Mouse (Mus musculus) forebrain, embryonic 13.5 days (tissue): ENCODE measurements around the gene Camkk2. TPM values are rescaled to one million over a fixed set of nuclear protein-coding genes. Genes with fewer than 3 reads are reported as not detected.
A peak's percentile ranks its signal among the peaks of the same experiment; 100 is the strongest.

Source experiments
- ATAC-seq: fragments of 200-750 bp; cut with Nextera tagmentation; 2 replicates; pipeline ENCODE4 v1.8.0; 2017
- H3K27ac ChIP-seq: fragments of 300-500 bp; sonication (generic); 2 replicates; pipeline ENCODE4 v1.5.1; 2015; ENCODE audit warnings: inconsistent platforms, mild to moderate bottlenecking, moderate library complexity
- H3K27me3 ChIP-seq: fragments of 300-500 bp; sonication (generic); 2 replicates; pipeline ENCODE4 v1.6.1; 2015; ENCODE audit warnings: mild to moderate bottlenecking, inconsistent platforms
- H3K36me3 ChIP-seq: fragments of 300-500 bp; sonication (generic); 2 replicates; pipeline ENCODE4 v1.6.1; 2015; ENCODE audit warnings: mild to moderate bottlenecking, inconsistent platforms; ENCODE audit not compliant: poor library complexity, severe bottlenecking
- H3K4me1 ChIP-seq: fragments of 300-500 bp; sonication (generic); 2 replicates; pipeline ENCODE4 v1.6.1; 2015; ENCODE audit warnings: inconsistent platforms
- H3K4me2 ChIP-seq: fragments of 300-500 bp; sonication (generic); 2 replicates; pipeline ENCODE4 v1.6.1; 2015; ENCODE audit warnings: inconsistent platforms, mild to moderate bottlenecking, moderate library complexity
- H3K4me3 ChIP-seq: fragments of 300-500 bp; sonication (generic); 2 replicates; pipeline ENCODE4 v1.5.1; 2015; ENCODE audit warnings: mild to moderate bottlenecking, inconsistent platforms
- H3K9ac ChIP-seq: fragments of 300-500 bp; sonication (generic); 2 replicates; pipeline ENCODE4 v1.6.1; 2015; ENCODE audit warnings: mild to moderate bottlenecking, inconsistent platforms
- H3K9me3 ChIP-seq: fragments of 300-500 bp; sonication (generic); replicated peaks from 2 replicates; pipeline ENCODE4 v1.6.1; 2016; ENCODE audit warnings: inconsistent platforms
- WGBS: fragments of 180-500 bp; shearing (Covaris S2); methylation state at CpG from one replicate; pipeline ENCODE4 v1.1.7; 2015; 5-methylcytosine and 5-hydroxymethylcytosine counted together
- polyA plus RNA-seq: library from polyadenylated mRNA; unstranded; fragments of >200 nt; fragmentation: Nextera tagmentation; extraction: Ambion mirVana; gene quantifications from 2 replicates; pipeline ENCODE4 v1.2.1, GENCODE M21; 2015

Camkk2 gene
- polyA plus RNA-seq, 1 experiment from 2014 or later = 41.1 TPM

GRCm38 (mm10) chr5:122705174-122705573 lies 74.0 kb downstream of the Camkk2 start:
- no peak overlapping the region for H3K4me2 ChIP-seq
- no peak for ATAC-seq
- H3K4me1 ChIP-seq = peaks cover 9% of the 10 kb centered on the region
- no peak overlapping the region for H3K9ac ChIP-seq
- H3K27me3 ChIP-seq = 0 out of 2 replicates have a peak, but pooled peaks cover 3% of the 10 kb centered on the region
- H3K27ac ChIP-seq = no peak overlapping the region
- H3K36me3 ChIP-seq = no peaks in the 10 kb centered on the region
- no peaks in the 10 kb centered on the region for H3K9me3 ChIP-seq
- no peak overlapping the region for H3K4me3 ChIP-seq
- WGBS = 87% methylated on average over 3 of the region's 3 CpGs

DNA sequence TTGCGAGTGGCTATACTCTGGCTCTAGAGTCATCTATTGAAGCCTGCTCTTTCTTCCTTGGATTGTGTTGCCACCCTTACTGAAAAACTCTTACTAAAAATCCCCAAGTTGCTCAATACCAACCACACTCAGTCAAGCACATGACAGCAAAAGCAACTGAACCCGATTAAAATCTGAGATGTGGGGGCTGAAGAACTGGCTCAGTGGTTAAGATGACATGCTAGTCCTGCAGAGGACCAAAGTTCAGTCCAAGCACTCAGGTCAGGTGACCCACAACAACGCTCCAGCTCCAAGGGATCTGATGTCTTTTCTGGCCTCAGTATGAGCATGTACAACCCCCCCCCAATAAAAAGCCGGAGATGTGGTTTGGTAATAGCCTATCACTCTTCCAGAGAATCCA lies 74.6 kb downstream of the Camkk2 start:
- no peak for ATAC-seq
- no peak overlapping the region for H3K4me3 ChIP-seq
- H3K27ac ChIP-seq = no peak overlapping the region
- H3K36me3 ChIP-seq = no peaks in the 10 kb centered on the region
- 89% methylated on average over 4 of the region's 4 CpGs for WGBS
- no peaks in the 10 kb centered on the region for H3K9me3 ChIP-seq
- no peak overlapping the region for H3K9ac ChIP-seq
- H3K27me3 ChIP-seq = 0 out of 2 replicates have a peak, but pooled peaks cover 3% of the 10 kb centered on the region
- H3K4me2 ChIP-seq = no peak overlapping the region
- H3K4me1 ChIP-seq = peaks cover 9% of the 10 kb centered on the region

- Histone ChIP-seq H3K4me3 (no peak overlapping the region), H3K4me2 (no peak overlapping the region), H3K27me3 (0 out of 2 replicates have a peak, but pooled peaks cover 3% of the 10 kb centered on the region), H3K36me3 (no peaks in the 10 kb centered on the region), H3K9me3 (no peaks in the 10 kb centered on the region), H3K4me1 (peaks cover 9% of the 10 kb centered on the region), H3K27ac (no peak overlapping the region), H3K9ac (no peak overlapping the region)
- ATAC-seq = no peak
- 92% methylated on average over 2 of the region's 2 CpGs for WGBS
Observed at GRCm38 (mm10) chr5:122703574-122703973, 75.6 kb downstream of the Camkk2 start.

DNA sequence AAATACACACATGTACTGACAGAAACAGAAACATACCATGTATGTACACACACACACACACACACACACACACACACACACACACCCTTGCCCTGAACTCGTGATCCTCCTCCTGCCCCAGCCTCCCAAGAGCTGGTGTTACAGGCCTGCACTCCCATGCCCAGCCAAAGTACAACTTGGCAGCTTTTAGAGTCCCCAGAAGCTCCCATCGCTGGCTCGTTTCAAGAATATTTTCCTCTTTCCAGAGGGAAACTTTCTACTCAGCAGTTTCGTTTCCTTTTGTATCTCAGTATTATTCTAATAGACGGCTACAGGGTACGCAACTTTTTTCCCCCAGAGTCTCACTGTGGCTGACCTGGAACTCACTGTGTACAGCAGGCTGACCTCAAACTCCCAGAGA lies 77.1 kb downstream of the Camkk2 start:
- Histone ChIP-seq H3K9ac (no peak overlapping the region), H3K27ac (no peak overlapping the region), H3K9me3 (no peaks in the 10 kb centered on the region), H3K4me1 (peaks cover 7% of the 10 kb centered on the region), H3K36me3 (no peaks in the 10 kb centered on the region), H3K4me2 (no peak overlapping the region), H3K4me3 (no peak overlapping the region), H3K27me3 (no peaks in the 10 kb centered on the region)
- ATAC-seq = no peak
- 83% methylated on average over 6 of the region's 6 CpGs for WGBS

- no peak overlapping the region for H3K9ac ChIP-seq
- no peak for ATAC-seq
- no peaks in the 10 kb centered on the region for H3K9me3 ChIP-seq
- H3K4me2 ChIP-seq = no peak overlapping the region
- H3K27me3 ChIP-seq = no peaks in the 10 kb centered on the region
- no peaks in the 10 kb centered on the region for H3K36me3 ChIP-seq
- no peak overlapping the region for H3K4me3 ChIP-seq
- WGBS = 72% methylated on average over 5 of the region's 5 CpGs
- no peak overlapping the region for H3K27ac ChIP-seq
- no peaks in the 10 kb centered on the region for H3K4me1 ChIP-seq
Observed at GRCm38 (mm10) chr5:122700837-122701212, 78.4 kb downstream of the Camkk2 start.

- H3K4me2 ChIP-seq = no peak overlapping the region
- 87% methylated on average over 12 of the region's 12 CpGs for WGBS
- H3K36me3 ChIP-seq = no peaks in the 10 kb centered on the region
- H3K4me1 ChIP-seq = no peaks in the 10 kb centered on the region
- no peak overlapping the region for H3K4me3 ChIP-seq
- no peak for ATAC-seq
- no peaks in the 10 kb centered on the region for H3K27me3 ChIP-seq
- no peaks in the 10 kb centered on the region for H3K9me3 ChIP-seq
- H3K27ac ChIP-seq = no peak overlapping the region
- H3K9ac ChIP-seq = no peak overlapping the region
Observed at GRCm38 (mm10) chr5:122700109-122700836, 78.9 kb downstream of the Camkk2 start.

DNA sequence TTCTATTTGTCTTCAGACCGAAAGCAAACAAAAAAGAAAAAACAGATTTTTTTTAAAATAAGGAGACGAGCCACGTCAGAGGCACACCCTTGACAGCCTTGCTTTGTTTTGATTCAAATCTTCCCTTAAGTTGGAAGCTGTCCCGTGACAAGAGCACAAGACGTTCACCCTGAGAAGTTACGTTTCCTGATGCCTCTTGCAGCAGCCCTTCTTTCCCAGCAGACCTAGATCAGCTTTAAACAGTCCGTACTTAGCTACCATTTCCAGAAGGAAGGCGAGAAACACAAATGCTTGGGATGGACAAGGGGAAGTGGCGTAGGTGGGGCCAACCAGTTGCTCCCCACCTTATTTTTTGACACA lies 80.5 kb downstream of the Camkk2 start:
- Histone ChIP-seq H3K9ac (no peak overlapping the region), H3K27ac (no peak overlapping the region), H3K4me2 (no peak overlapping the region), H3K4me1 (peaks cover 3% of the 10 kb centered on the region), H3K4me3 (no peak overlapping the region), H3K27me3 (no peaks in the 10 kb centered on the region), H3K9me3 (no peaks in the 10 kb centered on the region), H3K36me3 (no peaks in the 10 kb centered on the region)
- 83% methylated on average over 9 of the region's 9 CpGs for WGBS
- ATAC-seq = no peak

DNA sequence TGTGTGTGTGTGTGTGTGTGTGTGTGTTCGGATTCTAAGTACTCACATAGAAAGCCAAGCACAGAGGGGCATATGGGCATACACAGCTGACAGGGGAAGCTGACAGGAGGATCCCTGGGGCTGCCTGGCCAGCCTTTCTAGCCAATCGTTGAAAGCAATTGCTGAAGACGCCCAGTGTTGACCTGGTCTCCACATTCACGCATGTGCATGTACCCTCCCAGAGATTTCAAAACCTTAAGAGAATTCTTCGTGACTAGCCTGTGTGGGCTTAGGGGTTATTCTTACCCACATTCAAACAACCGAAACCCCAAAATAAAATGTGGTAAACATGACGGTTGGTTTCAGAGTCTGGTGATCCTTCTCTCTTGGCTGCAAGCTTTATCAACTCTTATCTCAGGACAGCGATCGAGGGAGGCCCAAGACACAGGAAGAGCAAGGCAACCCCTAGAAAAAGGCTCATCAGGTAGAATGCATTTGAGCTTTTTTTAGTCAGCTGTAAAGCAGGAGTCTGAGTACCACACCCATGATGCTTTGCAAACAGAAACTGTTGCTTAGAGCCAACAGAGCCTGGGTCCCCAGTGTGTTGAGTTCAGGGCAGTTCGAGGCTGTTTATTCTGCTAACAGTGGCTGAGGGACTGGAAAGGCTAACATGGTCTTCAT lies 81.0 kb downstream of the Camkk2 start:
- no peaks in the 10 kb centered on the region for H3K27me3 ChIP-seq
- no peak overlapping the region for H3K4me2 ChIP-seq
- H3K9ac ChIP-seq = no peak overlapping the region
- peaks cover 8% of the 10 kb centered on the region for H3K4me1 ChIP-seq
- WGBS = 86% methylated on average over 10 of the region's 10 CpGs
- H3K27ac ChIP-seq = no peak overlapping the region
- no peak for ATAC-seq
- H3K9me3 ChIP-seq = no peaks in the 10 kb centered on the region
- H3K36me3 ChIP-seq = no peaks in the 10 kb centered on the region
- H3K4me3 ChIP-seq = no peak overlapping the region

DNA sequence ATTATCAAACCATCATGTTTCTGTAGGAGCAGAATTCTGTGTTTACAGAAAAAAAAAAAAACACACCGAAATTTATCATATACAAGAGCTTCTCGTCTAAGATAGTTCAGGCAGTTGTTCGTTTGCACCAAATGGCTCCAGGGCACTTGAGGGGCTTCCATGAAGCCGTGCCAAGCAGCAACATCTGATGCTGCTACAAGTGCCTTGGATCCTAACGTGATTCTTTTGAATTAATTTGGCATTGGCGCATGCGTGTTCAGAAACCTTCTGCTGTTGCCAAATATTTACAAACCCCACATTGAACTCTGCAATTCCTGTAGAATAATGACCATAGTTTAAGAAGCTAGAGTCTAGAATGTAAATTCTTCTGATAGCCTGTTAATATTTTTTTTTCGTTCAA lies 83.7 kb downstream of the Camkk2 start:
- Histone ChIP-seq H3K9me3 (no peaks in the 10 kb centered on the region), H3K27me3 (no peaks in the 10 kb centered on the region), H3K27ac (no peak overlapping the region), H3K9ac (no peak overlapping the region), H3K4me1 (peaks cover 9% of the 10 kb centered on the region), H3K4me3 (no peak overlapping the region), H3K4me2 (no peak overlapping the region), H3K36me3 (no peaks in the 10 kb centered on the region)
- no peak for ATAC-seq
- WGBS = 56% methylated on average over 8 of the region's 8 CpGs

GRCm38 (mm10) chr5:122693431-122694207 lies 85.6 kb downstream of the Camkk2 start:
- peak; percentile 53; the same call in 1 of the 2 replicates for ATAC-seq
- H3K4me1 ChIP-seq = peaks cover 9% of the 10 kb centered on the region

GRCm38 (mm10) chr5:122690486-122690885 lies 88.7 kb downstream of the Camkk2 start:
- 47% methylated on average over 6 of the region's 6 CpGs for WGBS

More at GRCm38 (mm10) chr5:122693431-122694207, 85.6 kb downstream of the Camkk2 start:
- Histone ChIP-seq H3K4me3 (no peak overlapping the region), H3K27me3 (no peaks in the 10 kb centered on the region), H3K9me3 (no peaks in the 10 kb centered on the region), H3K27ac (peak overlapping the region; percentile 72), H3K4me2 (no peak overlapping the region), H3K36me3 (no peaks in the 10 kb centered on the region), H3K9ac (no peak overlapping the region)
- 26% methylated on average over 13 of the region's 13 CpGs for WGBS

GRCm38 (mm10) chr5:122689153-122689552 lies 90.1 kb downstream of the Camkk2 start:
- H3K4me2 ChIP-seq = no peak overlapping the region
- H3K4me1 ChIP-seq = peaks cover 9% of the 10 kb centered on the region
- H3K4me3 ChIP-seq = no peak overlapping the region
- 90% methylated on average over 7 of the region's 7 CpGs for WGBS
- no peaks in the 10 kb centered on the region for H3K9me3 ChIP-seq
- H3K27me3 ChIP-seq = no peaks in the 10 kb centered on the region
- H3K9ac ChIP-seq = no peak overlapping the region
- ATAC-seq = no peak
- no peak overlapping the region for H3K27ac ChIP-seq
- H3K36me3 ChIP-seq = no peaks in the 10 kb centered on the region

More at GRCm38 (mm10) chr5:122690486-122690885, 88.7 kb downstream of the Camkk2 start:
- Histone ChIP-seq H3K4me1 (peaks cover 9% of the 10 kb centered on the region), H3K36me3 (no peaks in the 10 kb centered on the region), H3K4me2 (no peak overlapping the region), H3K9ac (no peak overlapping the region), H3K27me3 (no peaks in the 10 kb centered on the region), H3K9me3 (no peaks in the 10 kb centered on the region), H3K27ac (no peak overlapping the region), H3K4me3 (no peak overlapping the region)
- ATAC-seq = no peak
